Mouse (Mus musculus): ENCODE results near the gene Nphp4. TPM values are rescaled to one million over a fixed set of nuclear protein-coding genes. Genes with fewer than 3 reads are reported as not detected.
"Not testable (repeated sequence)": the region's sequence is repeated elsewhere in the genome, so short reads cannot be mapped to it uniquely, and the experiment has no call there.

Nphp4 gene
- polyA plus RNA-seq, 3 experiments from 2014 or later: 0.41 TPM; not detected in 2

- ATAC-seq: no peak
These were observed 1.7 kb downstream of the Nphp4 start for GRCm38 (mm10) chr4:152478224-152478567.

GRCm38 (mm10) chr4:152480426-152480825 is 3.9 kb downstream of the Nphp4 start:
- no peak for ATAC-seq

- no peak for ATAC-seq
These were observed 11.5 kb downstream of the Nphp4 start for GRCm38 (mm10) chr4:152488046-152488445.

- no peak for ATAC-seq
These were observed 13.8 kb downstream of the Nphp4 start for GRCm38 (mm10) chr4:152490311-152490710.

GRCm38 (mm10) chr4:152491250-152491899 is 14.9 kb downstream of the Nphp4 start:
- ATAC-seq: peak; percentile 86

GRCm38 (mm10) chr4:152494360-152494879 is 17.9 kb downstream of the Nphp4 start:
- ATAC-seq: no peak

- ATAC-seq: no peak
These were observed 35.9 kb downstream of the Nphp4 start for GRCm38 (mm10) chr4:152512221-152512925.

GRCm38 (mm10) chr4:152514884-152515283 is 38.4 kb downstream of the Nphp4 start:
- ATAC-seq: no peak

- no peak for ATAC-seq
These were observed 42.6 kb downstream of the Nphp4 start for GRCm38 (mm10) chr4:152519106-152519505.

GRCm38 (mm10) chr4:152520083-152520482 is 43.6 kb downstream of the Nphp4 start:
- ATAC-seq: no peak

- no peak for ATAC-seq
These were observed 56.4 kb downstream of the Nphp4 start for GRCm38 (mm10) chr4:152532872-152533271.

GRCm38 (mm10) chr4:152539756-152540155 is 63.2 kb downstream of the Nphp4 start:
- no peak for ATAC-seq

- no peak for ATAC-seq
These were observed 64.7 kb downstream of the Nphp4 start for GRCm38 (mm10) chr4:152541172-152541571.

GRCm38 (mm10) chr4:152542447-152542846 is 65.9 kb downstream of the Nphp4 start:
- ATAC-seq: no peak

GRCm38 (mm10) chr4:152546481-152546880 is 70.0 kb downstream of the Nphp4 start:
- ATAC-seq: no peak

GRCm38 (mm10) chr4:152547886-152548663 is 71.6 kb downstream of the Nphp4 start:
- no peak for ATAC-seq

- no peak for ATAC-seq
These were observed 73.1 kb downstream of the Nphp4 start for GRCm38 (mm10) chr4:152549507-152550202.

GRCm38 (mm10) chr4:152550203-152550549 is 73.7 kb downstream of the Nphp4 start:
- no peak for ATAC-seq

GRCm38 (mm10) chr4:152553582-152554285 is 77.2 kb downstream of the Nphp4 start:
- ATAC-seq: no peak

GRCm38 (mm10) chr4:152554421-152554820 is 77.9 kb downstream of the Nphp4 start:
- no peak for ATAC-seq

GRCm38 (mm10) chr4:152555806-152556205 is 79.3 kb downstream of the Nphp4 start:
- not testable (repeated sequence) for ATAC-seq

GRCm38 (mm10) chr4:152558246-152558645 is 81.7 kb downstream of the Nphp4 start:
- ATAC-seq: no peak
